Mouse (Mus musculus) cerebellum, postnatal 25 days (tissue): ENCODE measurements around the gene Slc22a22.

Experiments
- DNase-seq, 2 experiments: peaks; one replicate each; pipeline ENCODE4 v3.0.0; 2021; ENCODE audit warnings: mixed read lengths in 2 of 2

Gene Slc22a22

DNA sequence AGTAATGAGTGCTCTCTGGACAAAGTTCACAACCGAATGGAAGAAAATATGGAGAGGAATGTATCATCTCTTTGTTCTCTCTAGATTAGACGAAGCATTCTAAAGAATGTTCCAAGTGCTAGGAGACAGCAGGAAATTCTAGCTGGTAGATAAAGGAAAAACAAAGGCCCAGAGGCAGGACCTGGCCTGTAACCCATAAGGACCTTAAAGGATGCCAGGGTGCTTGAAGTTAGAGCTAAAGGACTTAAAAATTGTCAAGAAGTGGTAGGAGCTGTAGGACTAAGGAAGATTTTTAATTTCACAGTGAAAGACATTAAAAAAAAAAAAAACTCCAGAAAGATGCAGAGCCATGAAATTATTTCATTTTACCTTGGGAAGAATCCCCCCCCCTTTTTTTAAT lies at the start of gene Slc22a22:
Gene Slc22a22, minus strand, starts transcription at position 101 of the 400 bp plus-strand sequence.
- DNase-seq: no peak

DNA sequence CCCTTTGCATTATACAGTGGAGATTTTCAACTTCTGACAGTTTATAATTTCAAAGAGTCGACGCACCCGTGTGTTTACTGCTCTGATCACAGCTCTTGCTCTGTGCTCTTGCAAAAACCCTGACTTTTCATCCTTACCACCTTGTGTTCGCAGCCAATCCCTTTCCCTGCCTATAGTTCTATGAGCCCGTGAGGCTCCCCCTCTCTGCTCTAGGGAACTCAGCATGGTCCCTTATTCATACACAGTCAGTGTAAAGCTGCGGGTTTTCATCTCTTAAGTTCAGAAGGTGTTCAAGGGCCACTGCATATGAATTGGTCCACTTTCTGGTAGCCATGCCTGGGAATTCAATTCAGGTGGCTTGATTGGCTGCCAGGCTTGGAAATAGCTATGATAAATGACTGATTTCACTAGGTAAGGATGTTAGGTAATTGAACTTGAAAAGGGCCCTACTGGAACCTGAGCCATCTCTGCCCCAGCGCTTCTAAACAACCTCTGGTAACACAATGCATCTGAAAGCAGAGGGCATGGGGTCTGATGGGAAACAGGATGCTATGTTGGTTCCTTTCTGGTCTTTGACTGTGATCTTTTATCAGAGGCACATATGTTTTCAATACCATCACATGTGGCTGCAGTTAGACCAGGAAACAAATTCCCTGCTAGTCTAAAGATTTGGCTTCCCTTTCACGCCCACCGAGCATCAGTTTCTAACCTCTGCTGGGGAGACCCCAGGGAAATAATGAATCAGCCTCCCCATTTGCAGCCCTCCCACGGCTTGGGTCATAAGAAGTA lies 46.3 kb upstream of the Slc22a22 start:
- no peak for DNase-seq

DNA sequence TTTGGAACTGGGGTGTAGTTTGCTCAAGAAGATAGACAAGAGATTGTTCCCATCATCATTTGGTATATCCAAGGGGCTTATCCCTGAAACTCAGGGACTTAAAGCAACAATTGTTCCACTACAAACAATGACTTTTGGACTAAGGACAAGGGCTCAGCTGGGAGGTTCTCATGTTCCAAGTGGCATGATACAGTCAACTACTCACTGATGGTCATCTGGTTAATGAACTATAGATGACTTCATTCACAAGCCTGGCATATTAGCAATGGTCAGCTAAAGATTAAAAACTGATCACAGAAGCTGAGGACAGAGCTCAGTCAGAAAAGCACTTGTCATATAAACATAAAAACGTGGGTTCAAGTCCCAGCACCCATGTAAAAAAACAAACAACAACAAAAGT lies 44.7 kb upstream of the Slc22a22 start:
- no peak for DNase-seq

DNA sequence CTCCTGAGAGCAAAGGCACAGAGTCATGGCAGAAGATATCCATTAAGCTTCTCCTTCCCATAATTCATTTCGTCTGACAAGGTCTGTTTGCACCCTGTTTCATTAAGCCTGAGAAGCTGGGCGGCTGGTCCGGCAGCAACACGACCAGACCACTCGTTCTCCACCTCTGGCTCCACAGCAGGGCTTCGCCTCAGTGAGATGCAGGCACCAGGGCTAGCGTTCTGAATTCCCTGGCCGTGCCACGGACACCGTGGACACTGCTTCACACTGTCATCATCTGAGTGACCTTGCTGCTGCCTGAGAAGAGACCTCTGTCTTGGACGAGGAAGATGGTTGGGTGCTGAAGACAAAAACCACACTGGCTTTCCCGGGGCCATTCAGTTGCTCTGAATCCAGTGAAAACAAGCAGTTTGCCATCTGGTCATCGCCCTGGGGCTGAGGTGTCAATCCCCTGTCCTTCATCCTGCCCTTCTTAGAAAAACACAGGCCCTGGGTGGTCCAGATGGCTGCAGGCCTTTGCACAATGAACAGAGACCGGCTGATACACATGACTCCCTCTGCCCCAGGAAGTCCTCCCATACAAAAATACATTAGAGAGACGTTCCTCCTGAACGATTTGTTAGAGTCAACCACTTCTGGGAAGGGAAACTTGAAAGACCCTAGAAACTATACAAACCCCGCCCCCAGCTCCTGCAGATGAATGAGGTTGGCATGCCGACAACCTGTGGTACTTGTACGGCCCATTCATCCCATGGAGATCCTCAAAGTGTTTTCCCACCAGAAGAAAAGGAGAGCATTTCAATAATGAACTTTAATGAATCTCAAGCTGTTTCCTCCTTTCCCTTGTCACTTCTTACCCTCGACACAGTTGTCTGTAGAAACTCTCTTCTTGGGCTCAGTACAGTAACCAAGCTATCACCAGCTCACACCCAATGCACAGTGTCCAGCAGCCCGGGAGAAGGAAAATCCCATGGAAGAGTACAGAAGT lies 32.1 kb upstream of the Slc22a22 start:
- DNase-seq: peak; percentile 6 to 8

DNA sequence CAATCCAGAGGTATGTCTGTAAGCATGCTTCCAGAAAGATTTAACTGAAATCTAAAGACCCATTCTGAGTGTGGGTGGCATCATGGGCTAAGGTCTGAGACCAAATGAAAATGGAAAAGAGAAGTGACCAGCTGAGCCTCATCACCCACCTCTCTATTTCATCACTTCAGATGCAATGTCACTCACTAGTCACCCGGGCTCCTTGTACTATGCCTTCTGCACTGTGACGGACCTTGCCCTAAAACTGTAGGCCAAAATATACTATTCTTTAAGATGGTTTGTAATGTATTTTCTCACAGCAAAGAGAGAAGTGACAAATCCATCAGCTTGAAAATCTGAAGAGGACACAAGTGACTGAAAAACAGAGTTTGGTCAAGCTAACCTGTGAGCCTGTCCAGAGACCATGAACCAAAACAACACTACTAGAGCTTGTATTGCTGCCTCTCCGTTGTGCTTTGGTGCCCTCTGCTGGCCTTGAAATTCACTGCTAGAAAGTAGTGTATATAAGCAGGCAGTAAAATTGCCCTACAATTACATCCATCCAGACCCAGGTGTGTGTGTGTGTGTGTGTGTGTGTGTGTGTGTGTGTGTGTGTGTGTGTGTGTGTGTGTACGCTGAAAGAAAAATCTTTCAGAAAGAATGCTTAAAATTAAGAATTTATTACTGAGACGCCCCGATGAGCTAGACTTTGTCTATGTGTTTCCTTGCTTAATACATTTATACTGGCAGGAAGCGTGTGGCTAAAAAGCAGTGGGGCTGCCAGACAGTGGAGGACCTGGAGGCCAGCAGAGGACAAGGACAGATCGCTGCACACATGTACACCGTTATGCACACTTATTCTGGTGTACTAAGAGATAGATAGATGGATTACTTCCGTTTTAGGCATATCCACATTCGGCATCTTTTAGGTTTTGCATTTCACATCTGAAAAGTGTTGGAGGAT lies 31.1 kb upstream of the Slc22a22 start:
- peak; percentile 84 to 93 for DNase-seq

DNA sequence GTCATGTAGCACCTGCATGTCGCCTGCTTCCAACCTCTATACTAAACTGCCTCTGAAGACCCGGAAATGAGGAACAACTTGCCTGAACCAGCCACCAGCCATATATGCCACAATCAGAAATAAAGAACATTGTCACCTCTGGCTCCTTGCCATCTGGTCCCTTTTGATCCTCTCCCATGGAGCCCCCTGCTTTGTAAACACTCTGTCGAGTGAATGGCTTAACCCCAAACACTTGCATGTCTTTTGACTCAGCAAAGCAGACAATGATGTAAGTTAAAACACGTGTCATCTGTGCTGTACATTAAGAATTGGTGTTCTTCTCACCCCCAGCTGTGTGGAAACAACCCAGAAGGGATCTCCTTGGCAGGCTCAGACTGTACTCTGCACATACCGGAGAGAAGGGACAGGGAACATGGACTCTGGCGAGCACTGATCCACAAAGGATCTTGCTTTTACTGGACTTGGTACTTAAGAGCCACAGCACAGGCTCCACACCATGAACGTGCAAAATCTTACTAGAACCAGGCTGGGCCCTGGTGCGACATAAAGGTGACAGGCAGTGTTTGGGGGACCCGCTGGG lies 26.8 kb upstream of the Slc22a22 start:
- no peak for DNase-seq

DNA sequence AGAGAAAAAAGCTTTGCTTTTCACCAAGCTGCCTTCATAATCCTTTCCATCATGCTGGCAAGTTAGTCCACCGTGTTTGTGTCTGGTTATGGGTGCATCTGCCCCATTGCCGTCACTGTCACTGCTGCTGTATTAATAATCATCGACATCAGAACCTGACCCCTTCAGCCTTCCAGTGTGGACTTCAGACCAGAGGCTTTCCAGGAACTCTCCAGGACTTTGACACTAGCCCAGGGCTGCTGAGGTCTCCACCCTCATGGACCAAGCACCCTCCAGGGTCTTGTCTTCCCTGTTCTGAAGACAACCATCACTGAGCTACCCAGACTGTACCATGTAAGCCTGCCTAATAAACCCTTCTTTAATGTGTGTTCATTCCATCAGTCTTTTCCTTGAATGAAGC lies 26.2 kb upstream of the Slc22a22 start:
- no peak for DNase-seq

DNA sequence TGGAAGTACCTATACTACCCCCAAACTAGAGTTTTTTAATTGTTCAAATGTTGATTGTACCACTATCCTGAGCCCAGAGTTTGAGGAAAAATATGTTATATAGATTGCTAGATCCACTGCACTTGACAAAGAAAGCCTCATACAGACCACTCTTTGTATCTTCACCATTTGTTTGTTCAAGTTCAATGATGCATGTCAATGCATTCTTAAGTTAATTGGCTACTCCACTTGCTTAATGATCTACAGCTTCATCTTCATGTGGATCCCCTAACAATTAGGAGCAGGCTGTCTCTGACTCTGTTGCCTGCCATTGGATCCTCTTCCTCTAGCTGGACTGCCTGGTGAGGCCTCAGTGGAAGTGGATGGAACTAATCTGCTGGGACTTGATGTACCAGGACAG lies 24.1 kb upstream of the Slc22a22 start:
- no peak for DNase-seq

DNA sequence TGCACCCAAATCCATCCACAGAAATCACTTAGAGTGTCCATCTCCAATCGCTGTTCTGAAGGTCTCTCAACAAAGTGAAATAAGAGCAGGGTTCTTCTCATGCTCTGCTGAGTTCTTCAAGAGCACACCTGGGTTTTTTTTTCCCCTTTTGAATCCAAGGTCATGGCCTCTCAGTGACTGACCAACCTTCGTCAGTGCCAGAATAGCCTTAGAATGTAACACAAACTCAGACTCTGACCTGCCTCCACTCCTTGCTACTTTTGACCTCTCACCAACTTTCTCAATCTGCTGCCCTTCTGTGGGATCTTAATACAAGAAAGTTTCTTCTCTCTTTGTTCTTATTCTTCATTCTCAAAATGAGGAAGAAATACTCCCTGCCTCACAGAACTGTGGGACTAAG lies 18.7 kb upstream of the Slc22a22 start:
- no peak for DNase-seq

DNA sequence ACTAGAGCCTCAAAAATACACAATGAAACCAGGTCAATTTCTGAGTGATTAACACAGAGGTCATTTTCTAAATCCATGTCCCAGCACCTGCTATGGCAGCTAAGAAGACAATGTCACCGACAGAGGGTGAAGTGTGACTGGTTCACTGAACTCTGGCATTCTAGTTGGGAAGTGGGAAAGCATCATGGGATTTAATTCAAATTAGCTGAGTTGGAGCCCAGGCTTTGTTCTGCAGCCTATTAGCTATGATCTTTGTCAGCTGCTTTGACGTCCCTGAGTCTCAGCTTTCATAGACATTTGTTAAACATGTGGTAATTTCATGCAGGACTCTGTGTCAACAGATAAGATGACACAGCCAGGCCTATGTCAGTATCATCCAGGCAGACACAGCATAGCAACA lies 5.1 kb upstream of the Slc22a22 start:
- DNase-seq: no peak

DNA sequence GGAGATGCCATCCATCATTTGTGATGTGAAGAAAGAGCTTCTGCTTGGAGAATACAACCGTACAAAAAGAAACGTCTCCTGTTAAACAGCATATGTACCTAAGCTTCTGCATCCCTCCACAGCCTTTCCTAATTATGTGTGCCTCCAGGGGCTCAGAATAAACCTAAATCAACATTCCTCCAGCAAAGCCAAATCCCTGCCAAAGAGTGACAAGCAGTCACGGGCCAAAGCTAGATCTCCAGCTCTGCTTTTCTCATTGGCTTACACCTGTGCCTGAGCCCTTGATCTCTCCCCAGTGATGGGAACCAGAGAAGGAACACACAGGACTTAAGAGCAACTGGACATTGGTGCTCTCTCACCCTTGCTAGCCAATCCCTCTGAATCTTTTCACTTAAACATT lies 5.8 kb downstream of the Slc22a22 start:
- no peak for DNase-seq

DNA sequence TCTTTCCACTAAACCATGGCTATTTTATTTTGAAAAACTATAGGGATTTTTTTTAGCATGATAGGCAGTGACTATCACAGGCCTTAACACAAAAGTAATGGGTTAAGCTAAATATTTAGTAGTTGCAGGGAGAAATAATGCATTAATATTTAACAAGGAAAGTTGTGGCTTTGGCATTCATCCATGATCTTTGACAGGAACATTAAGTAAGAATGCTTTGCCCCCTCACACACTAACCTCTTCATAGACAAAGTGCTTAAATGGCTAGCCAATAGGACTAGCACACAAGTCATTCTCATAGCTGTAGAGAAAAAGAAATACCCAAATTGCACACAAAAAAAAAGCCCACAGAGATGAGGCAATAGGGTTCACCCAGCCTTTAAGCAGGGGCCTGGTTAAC lies 11.4 kb downstream of the Slc22a22 start:
- DNase-seq: no peak

DNA sequence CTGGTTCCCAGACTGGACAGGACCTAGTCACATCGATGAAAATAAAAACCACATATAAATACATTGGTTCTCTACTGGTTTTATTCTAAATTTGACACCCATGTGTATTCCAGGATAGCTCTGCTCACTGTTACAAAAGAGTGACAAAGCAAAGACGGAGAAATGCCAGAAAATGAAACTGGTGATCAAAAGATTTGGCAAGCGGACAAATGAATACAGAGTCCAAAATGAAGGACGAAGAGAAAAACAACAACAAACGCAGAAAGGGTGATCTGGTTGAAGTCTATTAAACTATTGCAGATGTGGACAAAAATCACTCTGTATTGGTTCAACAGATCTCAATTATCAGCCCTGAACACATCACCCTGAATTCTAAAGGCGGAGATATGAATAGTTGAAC lies 12.4 kb downstream of the Slc22a22 start:
- no peak for DNase-seq

DNA sequence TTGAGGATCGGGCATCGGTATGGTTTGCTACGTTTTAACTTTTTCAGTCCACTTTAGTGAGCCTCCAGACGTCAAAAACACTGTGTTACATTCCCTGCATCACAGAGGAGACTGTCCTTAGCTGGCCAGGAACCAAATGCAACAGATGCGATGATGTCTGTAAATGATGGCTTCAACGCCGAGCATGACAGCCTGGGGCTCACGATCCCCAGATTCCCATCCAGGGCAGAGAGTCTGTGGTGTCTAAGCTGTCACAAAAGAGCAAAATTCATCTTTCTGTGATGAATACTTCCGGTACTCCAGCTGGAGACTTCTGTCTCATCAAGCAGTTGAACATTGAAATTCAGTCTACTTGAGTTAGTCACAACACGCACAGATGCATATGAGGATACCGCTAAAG lies 13.4 kb downstream of the Slc22a22 start:
- DNase-seq: peak in 1 of 2 experiments; percentile 20

DNA sequence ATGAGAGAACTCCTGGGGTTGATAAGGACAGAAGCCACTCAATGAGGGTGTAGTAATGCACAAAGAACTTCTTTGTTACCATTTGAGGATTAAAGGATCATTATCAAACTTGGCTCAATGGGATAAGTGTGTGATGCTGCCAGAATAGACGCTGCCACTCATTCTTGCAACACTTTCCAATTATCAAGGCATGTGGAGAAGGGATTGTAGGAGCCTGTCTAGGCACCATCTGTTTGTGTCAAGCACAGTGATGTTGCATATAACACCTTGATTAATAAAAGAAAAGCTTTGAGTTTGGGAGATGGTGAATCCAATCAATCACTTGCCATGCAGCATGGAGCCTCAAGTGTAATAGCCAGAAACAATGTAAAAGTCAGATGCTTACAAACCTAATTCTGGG lies 16.1 kb downstream of the Slc22a22 start:
- DNase-seq: no peak

DNA sequence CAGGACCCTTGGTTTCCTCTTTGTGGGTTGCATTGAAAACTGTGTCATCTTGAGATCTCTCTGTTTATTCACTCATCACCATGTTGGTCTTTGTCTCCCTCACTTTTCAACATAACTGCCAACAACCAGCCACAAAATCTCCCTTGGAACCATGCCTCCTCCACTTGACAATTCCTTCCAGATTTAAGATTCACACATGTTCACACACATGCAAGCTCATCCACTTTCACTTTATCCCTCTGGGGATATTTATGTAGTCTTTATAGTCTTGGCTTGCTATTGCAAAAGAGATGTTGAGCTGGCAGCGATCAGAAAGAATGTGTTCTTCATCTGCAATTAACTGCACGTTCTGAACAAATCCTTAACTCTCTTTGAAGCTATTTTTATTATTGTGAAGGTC lies 20.1 kb downstream of the Slc22a22 start:
- no peak for DNase-seq

DNA sequence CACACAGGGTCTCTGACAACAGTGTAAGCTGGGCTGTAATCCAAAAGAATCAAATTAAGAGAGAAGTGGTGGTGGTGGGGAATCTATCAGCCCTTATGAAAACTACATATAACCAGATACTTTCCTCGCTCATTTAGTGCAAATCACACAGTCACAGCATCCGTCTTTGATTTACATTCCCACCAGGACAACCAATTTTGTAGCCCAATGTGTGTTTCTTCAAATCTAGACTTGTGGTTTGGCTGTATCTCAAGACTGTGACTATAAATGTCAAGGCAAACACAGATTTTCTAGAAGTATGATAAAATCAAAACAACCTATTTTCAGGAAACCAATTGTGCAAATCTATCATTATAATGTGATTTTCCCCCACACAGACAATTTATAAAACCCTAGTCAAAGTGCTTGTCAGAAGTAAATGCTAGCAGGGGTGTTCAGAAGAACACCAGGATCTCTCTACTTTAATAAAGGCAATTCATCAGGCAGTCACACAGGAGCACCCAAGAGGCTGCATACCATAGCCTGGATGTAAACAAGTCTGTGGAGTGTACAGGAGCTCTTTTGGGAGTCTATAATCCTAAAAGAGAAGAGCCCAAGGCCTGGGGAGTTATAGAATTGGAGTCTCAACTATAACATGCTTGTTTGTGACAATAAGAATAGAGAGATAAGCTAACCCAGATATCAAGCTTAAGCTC lies 42.6 kb downstream of the Slc22a22 start:
- no peak for DNase-seq

DNA sequence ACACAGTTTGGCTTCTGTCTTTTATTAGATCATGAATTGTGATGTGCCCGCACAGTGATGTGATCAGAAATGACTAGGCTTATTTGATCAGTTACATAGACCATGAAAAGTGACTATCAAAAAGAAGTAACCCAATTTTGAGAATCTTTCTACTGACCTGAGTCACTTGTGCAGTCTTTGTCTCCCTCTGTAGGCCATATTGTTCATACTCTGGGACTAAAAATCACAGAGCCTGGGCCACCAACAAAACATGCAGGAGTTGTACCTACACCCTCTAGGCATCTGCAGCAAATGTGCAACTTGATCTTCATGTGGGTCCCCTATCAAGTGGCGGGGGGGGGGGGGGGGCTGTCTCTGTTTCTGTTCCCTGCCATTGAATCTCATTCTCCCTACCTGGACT lies 68.9 kb downstream of the Slc22a22 start:
- DNase-seq: peak in 1 of 2 experiments; percentile 2

DNA sequence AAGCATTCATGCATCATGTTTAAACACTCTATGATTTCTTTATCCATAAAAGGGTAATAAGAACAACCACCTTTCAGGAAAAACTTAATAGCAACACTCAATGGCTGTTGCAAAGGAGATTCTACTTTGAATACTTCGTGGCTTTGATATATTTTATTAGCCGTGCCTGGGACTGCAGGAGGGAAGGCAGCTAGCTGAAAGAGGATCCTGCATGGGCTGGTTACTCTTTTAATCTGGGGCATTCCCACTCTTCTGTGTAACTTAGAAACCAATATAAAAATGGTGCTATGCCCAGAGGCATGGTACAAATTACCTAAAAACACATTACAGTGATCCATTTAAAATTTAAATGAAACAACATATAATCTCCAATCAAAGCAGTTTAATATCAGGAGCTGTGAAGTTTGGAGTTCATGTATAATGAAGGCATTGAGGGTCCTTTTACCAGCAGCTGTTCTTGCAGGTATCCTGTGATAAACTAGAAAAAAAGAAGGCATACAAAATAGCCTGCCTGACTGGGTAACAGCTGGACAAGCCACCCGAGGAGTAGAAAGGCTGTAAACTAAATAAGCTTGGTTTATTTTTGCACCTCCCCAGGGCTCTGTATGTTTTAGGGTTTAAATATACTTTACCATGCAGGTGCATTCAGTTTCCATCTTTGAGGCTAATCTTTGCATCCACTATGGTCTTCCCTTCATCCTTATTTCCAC lies 78.8 kb downstream of the Slc22a22 start:
- no peak for DNase-seq

DNA sequence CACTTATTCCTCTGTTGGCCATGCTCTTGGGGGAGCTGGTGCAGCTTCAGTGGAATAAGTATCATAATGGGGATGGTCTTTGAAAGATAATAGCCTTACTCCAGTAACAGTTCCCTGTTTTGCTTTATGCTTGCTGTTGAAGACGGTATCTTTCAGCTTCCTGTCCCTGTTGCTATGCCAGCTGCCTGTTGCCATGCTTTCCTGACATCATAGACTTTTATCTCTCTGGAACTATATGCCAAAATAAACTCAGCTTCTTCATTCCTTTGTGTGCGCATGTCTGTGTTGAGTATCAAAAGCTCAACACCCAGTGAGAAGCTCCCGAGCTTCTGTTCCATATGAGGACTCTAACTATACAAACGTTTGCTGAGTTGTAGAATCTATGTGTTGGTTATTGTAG lies 83.4 kb downstream of the Slc22a22 start:
- DNase-seq: no peak

DNA sequence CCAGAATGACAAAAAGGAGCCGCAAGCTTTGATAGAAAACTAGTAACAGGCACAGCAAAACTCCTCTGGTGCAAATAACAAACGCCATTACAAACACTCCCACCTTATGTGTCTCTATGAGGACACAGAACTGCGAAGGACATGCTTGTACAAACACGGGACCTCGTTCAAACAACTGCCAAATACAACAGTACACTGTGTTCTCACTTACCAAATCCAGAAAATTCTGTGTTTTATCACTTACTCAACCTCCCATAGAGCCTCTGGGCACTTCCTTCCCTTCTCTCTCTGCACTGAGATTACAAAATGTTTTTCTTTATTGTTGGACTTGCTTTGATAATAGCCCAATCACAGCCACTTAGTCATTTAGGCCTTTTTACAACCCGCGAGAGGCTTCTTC lies 97.0 kb downstream of the Slc22a22 start:
- DNase-seq: no peak
